Mouse (Mus musculus) lung, postnatal 0 days (tissue): Measurements from ENCODE around the gene Zfp398. TPM values are rescaled to one million over a fixed set of nuclear protein-coding genes. Genes with fewer than 3 reads are reported as not detected.

Experiments used
- ATAC-seq: fragments of 200-750 bp; cut with Nextera tagmentation; 2 replicates; pipeline ENCODE4 v1.8.0; 2017; ENCODE audit warnings: moderate library complexity
- DNase-seq: peaks from one replicate; pipeline ENCODE4 v3.0.0-alpha.2; 2016; ENCODE audit warnings: low spot score
- H3K27ac ChIP-seq: fragments of 300-500 bp; sonication (generic); 2 replicates; pipeline ENCODE4 v1.5.1; 2014; ENCODE audit warnings: antibody characterized with exemption, mild to moderate bottlenecking, low read length, mixed read lengths
- H3K27me3 ChIP-seq: fragments of 300-500 bp; sonication (generic); replicated peaks from 2 replicates; pipeline ENCODE4 v1.6.1; 2014; ENCODE audit warnings: low read length, mixed read lengths; ENCODE audit not compliant: insufficient read depth
- H3K36me3 ChIP-seq: fragments of 300-500 bp; sonication (generic); 2 replicates; pipeline ENCODE4 v1.6.1; 2014; ENCODE audit warnings: low read length, mixed read lengths; ENCODE audit not compliant: insufficient read depth
- H3K4me1 ChIP-seq: fragments of 300-500 bp; sonication (generic); 2 replicates; pipeline ENCODE4 v1.6.1; 2014; ENCODE audit warnings: antibody characterized with exemption, low read depth, low read length, mixed read lengths; ENCODE audit not compliant: insufficient read depth
- H3K4me2 ChIP-seq: fragments of 300-500 bp; sonication (generic); replicated peaks from 2 replicates; pipeline ENCODE4 v1.6.1; 2014; ENCODE audit warnings: low read depth, mild to moderate bottlenecking, low read length, moderate library complexity, mixed read lengths
- H3K4me3 ChIP-seq: fragments of 300-500 bp; sonication (generic); 2 replicates; pipeline ENCODE4 v1.5.1; 2014; ENCODE audit warnings: low read depth, low read length
- H3K9ac ChIP-seq: fragments of 300-500 bp; sonication (generic); replicated peaks from 2 replicates; pipeline ENCODE4 v1.6.1; 2014; ENCODE audit warnings: low read depth, mild to moderate bottlenecking
- H3K9me3 ChIP-seq: fragments of 300-500 bp; sonication (generic); 2 replicates; pipeline ENCODE4 v1.6.1; 2016; ENCODE audit warnings: low read length, mixed read lengths
- CTCF ChIP-seq: IDR thresholded peaks from 2 replicates; pipeline ENCODE4 v1.5.1; 2016; ENCODE audit warnings: antibody characterized with exemption, mild to moderate bottlenecking
- EP300 ChIP-seq: IDR thresholded peaks from 2 replicates; pipeline ENCODE4 v1.6.1; 2016; ENCODE audit warnings: antibody characterized with exemption, mild to moderate bottlenecking, control low read depth
- WGBS: fragments of 180-500 bp; shearing (Covaris S2); extraction: QIAGEN DNeasy Blood & Tissue Kit; methylation state at CpG from one replicate; pipeline ENCODE4 v1.1.7; 2014; 5-methylcytosine and 5-hydroxymethylcytosine counted together
- polyA plus RNA-seq: library from polyadenylated mRNA; unstranded; fragments of >200 nt; fragmentation: Nextera tagmentation; extraction: Ambion mirVana; gene quantifications from 2 replicates; pipeline ENCODE4 v1.2.1, GENCODE M21; 2015

Zfp398 gene
- polyA plus RNA-seq, 1 experiment from 2014 or later, result 4.7 TPM

- H3K4me1 ChIP-seq, result peaks cover 11% of the 10 kb centered on the region; the same call in 1 of the 2 replicates
- H3K4me3 ChIP-seq, result no peak overlapping the region
- no peak for ATAC-seq
- H3K27me3 ChIP-seq, result no peaks in the 10 kb centered on the region
- DNase-seq, result peak; percentile 40
- H3K27ac ChIP-seq, result no peak overlapping the region
- peaks cover 10% of the 10 kb centered on the region; the same call in 1 of the 2 replicates for H3K36me3 ChIP-seq
- 31% methylated on average over 2 of the region's 2 CpGs for WGBS
- H3K4me2 ChIP-seq, result no peak overlapping the region
- H3K9ac ChIP-seq, result no peak overlapping the region
- no peaks in the 10 kb centered on the region for H3K9me3 ChIP-seq
- TF ChIP-seq EP300, result no peak
- peak; percentile 37 for TF ChIP-seq CTCF
These were observed 25.3 kb upstream of the Zfp398 start for GRCm38 (mm10) chr6:47810181-47810580.

GRCm38 (mm10) chr6:47811324-47811723, 24.1 kb upstream of the Zfp398 start:
- no peak for TF ChIP-seq CTCF
- no peak for TF ChIP-seq EP300
- peaks cover 11% of the 10 kb centered on the region; the same call in 1 of the 2 replicates for H3K4me1 ChIP-seq
- ATAC-seq, result no peak
- H3K27ac ChIP-seq, result no peak overlapping the region
- no peak overlapping the region for H3K9ac ChIP-seq
- DNase-seq, result no peak
- peak overlapping the region; percentile 81 for H3K4me2 ChIP-seq
- 26% methylated on average over 5 of the region's 5 CpGs for WGBS
- H3K27me3 ChIP-seq, result no peaks in the 10 kb centered on the region
- 0 out of 2 replicates have a peak overlapping the region, but pooled peaks have one; percentile 1 for H3K4me3 ChIP-seq
- peaks cover 5% of the 10 kb centered on the region; the same call in 1 of the 2 replicates for H3K36me3 ChIP-seq
- no peaks in the 10 kb centered on the region for H3K9me3 ChIP-seq

- Histone ChIP-seq H3K4me3 (peak overlapping the region; percentile 78), H3K27me3 (no peaks in the 10 kb centered on the region), H3K27ac (peak overlapping the region; percentile 81), H3K36me3 (no peaks in the 10 kb centered on the region), H3K4me1 (peaks cover 11% of the 10 kb centered on the region; the same call in 1 of the 2 replicates), H3K9me3 (no peaks in the 10 kb centered on the region), H3K9ac (peak overlapping the region; percentile 70), H3K4me2 (peak overlapping the region; percentile 81)
- DNase-seq (peak; percentile 16), ATAC-seq (no peak)
- TF ChIP-seq CTCF, result no peak
- no peak for TF ChIP-seq EP300
- WGBS, result under 1% methylated on average over 17 of the region's 17 CpGs
These were observed 23.1 kb upstream of the Zfp398 start for GRCm38 (mm10) chr6:47812271-47812915.

GRCm38 (mm10) chr6:47813257-47813878, 22.1 kb upstream of the Zfp398 start, which contains the start of gene Pdia4:
TSS of gene Pdia4 (minus strand) at chr6:47813430.
- peak within 1 kb of the TSS; percentile 81 for H3K4me2 ChIP-seq
- ATAC-seq (peak; percentile 99), DNase-seq (peak; percentile 100)
- 2% methylated on average over 39 of the region's 44 CpGs for WGBS
- H3K4me1 ChIP-seq, result peaks cover 11% of the 10 kb centered on the region; the same call in 1 of the 2 replicates
- peak within 1 kb of the TSS; percentile 78 for H3K4me3 ChIP-seq
- H3K9me3 ChIP-seq, result no peaks in the 10 kb centered on the region
- peak within 1 kb of the TSS; percentile 70 for H3K9ac ChIP-seq
- H3K27me3 ChIP-seq, result no peaks in the 10 kb centered on the region
- TF ChIP-seq CTCF (no peak), EP300 (no peak)
- peak within 1 kb of the TSS; percentile 81 for H3K27ac ChIP-seq
- no peaks in the 10 kb centered on the region for H3K36me3 ChIP-seq

GRCm38 (mm10) chr6:47816151-47816550, 19.3 kb upstream of the Zfp398 start:
- H3K4me3 ChIP-seq, result no peak overlapping the region
- TF ChIP-seq EP300 (no peak), CTCF (no peak)
- no peaks in the 10 kb centered on the region for H3K9me3 ChIP-seq
- no peak for ATAC-seq
- no peaks in the 10 kb centered on the region for H3K27me3 ChIP-seq
- no peak overlapping the region for H3K9ac ChIP-seq
- peaks cover 11% of the 10 kb centered on the region; the same call in 1 of the 2 replicates for H3K4me1 ChIP-seq
- WGBS, result 95% methylated on average over 1 of the region's 1 CpGs
- DNase-seq, result no peak
- no peak overlapping the region for H3K27ac ChIP-seq
- no peak overlapping the region for H3K4me2 ChIP-seq
- no peaks in the 10 kb centered on the region for H3K36me3 ChIP-seq

DNA sequence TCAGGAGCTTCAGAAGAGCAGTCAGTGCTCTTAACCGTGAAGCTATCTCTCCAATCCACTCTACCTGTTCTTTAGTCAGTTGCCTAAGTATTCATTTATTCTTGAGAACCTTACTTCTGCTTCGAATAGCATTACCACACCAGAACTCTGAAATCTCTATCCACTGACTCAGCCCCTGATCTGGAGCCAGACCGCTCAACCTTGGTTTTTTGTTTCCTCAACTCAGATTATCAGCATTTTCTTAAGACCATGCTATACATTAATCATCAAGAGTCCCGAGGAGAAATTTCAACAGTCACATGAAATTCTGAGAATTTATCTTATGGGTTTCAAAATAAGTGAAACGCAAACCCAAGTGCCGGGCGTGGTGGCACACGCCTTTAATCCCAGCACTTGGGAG, 16.7 kb upstream of the Zfp398 start:
- no peak for DNase-seq
- Histone ChIP-seq H3K4me2 (no peak overlapping the region), H3K27ac (no peak overlapping the region), H3K4me3 (no peak overlapping the region), H3K4me1 (no peaks in the 10 kb centered on the region), H3K27me3 (no peaks in the 10 kb centered on the region), H3K36me3 (no peaks in the 10 kb centered on the region), H3K9me3 (no peaks in the 10 kb centered on the region), H3K9ac (no peak overlapping the region)
- WGBS, result 84% methylated on average over 8 of the region's 8 CpGs
- no peak for ATAC-seq
- TF ChIP-seq EP300 (no peak), CTCF (no peak)
